Mouse (Mus musculus) embryonic facial prominence, embryonic 12.5 days (tissue): ENCODE measurements around the gene Fam19a1. TPM values are rescaled to one million over a fixed set of nuclear protein-coding genes. Genes with fewer than 3 reads are reported as not detected.

ENCODE experiments used
- ATAC-seq: fragments of 200-750 bp; cut with Nextera tagmentation; 2 replicates; pipeline ENCODE4 v1.8.0; 2017; ENCODE audit not compliant: insufficient number of reproducible peaks, insufficient read depth, low FRiP score, low TSS enrichment
- H3K27ac ChIP-seq: fragments of 300-500 bp; sonication (generic); 2 replicates; pipeline ENCODE4 v1.5.1; 2016; ENCODE audit warnings: mild to moderate bottlenecking
- H3K27me3 ChIP-seq: fragments of 300-500 bp; sonication (generic); 2 replicates; pipeline ENCODE4 v1.6.1; 2016; ENCODE audit warnings: mild to moderate bottlenecking, moderate library complexity
- H3K36me3 ChIP-seq: fragments of 300-500 bp; sonication (generic); 2 replicates; pipeline ENCODE4 v1.6.1; 2016; ENCODE audit warnings: mild to moderate bottlenecking
- H3K4me1 ChIP-seq: fragments of 300-500 bp; sonication (generic); 2 replicates; pipeline ENCODE4 v1.6.1; 2016
- H3K4me2 ChIP-seq: fragments of 300-500 bp; sonication (generic); replicated peaks from 2 replicates; pipeline ENCODE4 v1.6.1; 2016; ENCODE audit warnings: mild to moderate bottlenecking, moderate library complexity
- H3K4me3 ChIP-seq: fragments of 300-500 bp; sonication (generic); 2 replicates; pipeline ENCODE4 v1.5.1; 2016; ENCODE audit warnings: mild to moderate bottlenecking
- H3K9ac ChIP-seq: fragments of 300-500 bp; sonication (generic); 2 replicates; pipeline ENCODE4 v1.6.1; 2016; ENCODE audit warnings: mild to moderate bottlenecking, moderate library complexity
- H3K9me3 ChIP-seq: fragments of 300-500 bp; sonication (generic); 2 replicates; pipeline ENCODE4 v1.6.1; 2016; ENCODE audit warnings: mild to moderate bottlenecking, moderate library complexity
- WGBS: fragments of 180-500 bp; shearing (Covaris S2); methylation state at CpG from one replicate; pipeline ENCODE4 v1.1.7; 2016; 5-methylcytosine and 5-hydroxymethylcytosine counted together
- polyA plus RNA-seq: library from polyadenylated mRNA; unstranded; fragments of >200 nt; fragmentation: Nextera tagmentation; extraction: Ambion mirVana; gene quantifications from 2 replicates; pipeline ENCODE4 v1.2.1, GENCODE M21; 2016

Gene Fam19a1
- polyA plus RNA-seq, 1 experiment from 2014 or later: 3.1 TPM

DNA sequence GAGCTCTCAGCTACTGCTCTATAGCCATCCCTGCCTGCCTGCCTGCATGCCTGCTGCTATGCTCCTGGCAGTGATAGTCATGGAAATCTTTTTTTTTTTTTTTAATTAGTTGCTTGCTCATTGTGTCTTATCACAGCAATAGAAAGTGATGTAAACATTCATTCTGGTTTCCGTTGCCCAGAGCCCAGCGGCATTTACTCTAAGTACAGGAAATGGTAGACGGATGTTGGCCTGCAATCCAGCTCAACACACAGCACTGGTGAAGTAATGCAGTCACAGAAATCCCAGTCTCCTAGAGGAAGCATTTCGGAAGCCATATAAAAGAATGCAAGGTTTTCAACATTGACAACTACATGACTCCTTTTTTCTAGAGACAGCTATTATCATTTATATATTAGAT lies 153.5 kb downstream of the Fam19a1 start:
- no peak for ATAC-seq
- Histone ChIP-seq H3K4me3 (no peak overlapping the region), H3K27me3 (no peaks in the 10 kb centered on the region), H3K4me2 (no peak overlapping the region), H3K27ac (no peak overlapping the region), H3K9ac (no peak overlapping the region), H3K4me1 (no peaks in the 10 kb centered on the region), H3K36me3 (no peaks in the 10 kb centered on the region), H3K9me3 (no peaks in the 10 kb centered on the region)
- WGBS: 73% methylated on average over 4 of the region's 4 CpGs

DNA sequence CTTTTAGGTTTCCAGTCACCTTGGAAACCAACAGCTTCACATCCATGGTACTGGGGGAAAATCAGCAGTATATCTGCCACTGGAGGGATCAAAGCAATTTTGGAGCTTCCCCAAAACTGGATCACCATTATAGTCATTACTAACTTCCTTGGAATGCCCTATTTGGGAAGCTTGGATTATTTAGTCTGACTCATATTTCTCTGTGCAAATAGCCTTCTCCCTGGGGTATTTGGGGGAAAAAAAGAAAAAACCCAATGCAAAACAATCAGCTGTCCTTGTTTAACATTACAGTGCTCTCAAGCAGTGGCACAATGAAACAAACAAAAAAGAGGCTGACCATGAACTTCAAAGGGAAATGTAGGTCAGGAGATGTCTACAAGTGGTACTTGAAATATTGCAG lies 155.8 kb downstream of the Fam19a1 start:
- Histone ChIP-seq H3K9me3 (no peaks in the 10 kb centered on the region), H3K27me3 (no peaks in the 10 kb centered on the region), H3K36me3 (no peaks in the 10 kb centered on the region), H3K4me3 (no peak overlapping the region), H3K4me1 (no peaks in the 10 kb centered on the region), H3K27ac (no peak overlapping the region), H3K9ac (no peak overlapping the region), H3K4me2 (no peak overlapping the region)
- ATAC-seq: no peak

DNA sequence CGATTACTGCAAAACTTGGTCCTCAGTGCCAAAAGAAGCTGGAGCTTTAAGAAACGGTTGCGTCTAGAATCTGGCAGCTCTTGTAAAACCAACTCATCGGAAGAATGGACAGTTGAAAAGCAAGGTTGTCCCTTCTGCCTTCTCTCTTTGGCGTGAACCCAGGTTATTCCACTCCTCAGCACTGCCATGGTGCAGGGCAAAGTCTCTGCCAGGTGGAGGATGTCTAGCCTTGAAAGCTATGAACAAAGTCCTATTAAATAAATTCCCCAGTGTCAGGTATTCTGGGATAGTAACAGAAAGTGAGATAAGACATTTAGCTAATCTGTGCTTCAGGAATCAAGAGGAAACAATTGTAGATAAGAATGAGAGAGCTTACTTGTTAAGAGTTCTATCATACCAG lies 157.5 kb downstream of the Fam19a1 start:
- 94% methylated on average over 5 of the region's 5 CpGs for WGBS
- Histone ChIP-seq H3K4me2 (no peak overlapping the region), H3K36me3 (no peaks in the 10 kb centered on the region), H3K9me3 (no peaks in the 10 kb centered on the region), H3K27ac (no peak overlapping the region), H3K27me3 (no peaks in the 10 kb centered on the region), H3K4me3 (no peak overlapping the region), H3K4me1 (no peaks in the 10 kb centered on the region), H3K9ac (no peak overlapping the region)
- ATAC-seq: no peak

DNA sequence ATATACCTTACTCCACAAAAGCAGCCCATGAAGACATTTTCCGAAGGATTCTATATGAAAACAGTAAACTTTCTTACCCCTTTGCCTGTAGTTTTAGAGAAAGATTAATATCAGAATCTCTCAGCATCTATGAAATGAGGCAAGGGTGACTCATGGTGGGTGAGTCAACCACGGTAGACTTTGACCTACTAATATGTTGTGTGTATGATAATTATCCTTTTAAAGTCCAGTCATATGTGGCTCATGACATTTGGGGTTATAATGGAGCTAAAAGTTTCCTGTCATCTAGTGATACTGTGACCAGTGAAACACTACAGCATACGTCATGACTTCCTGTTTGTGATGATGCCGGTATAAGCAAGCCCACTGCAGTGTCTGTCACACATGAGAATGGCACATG lies 170.8 kb downstream of the Fam19a1 start:
- H3K4me1 ChIP-seq: no peaks in the 10 kb centered on the region
- no peak overlapping the region for H3K4me3 ChIP-seq
- no peak overlapping the region for H3K27ac ChIP-seq
- WGBS: 90% methylated on average over 4 of the region's 4 CpGs
- H3K36me3 ChIP-seq: no peaks in the 10 kb centered on the region
- H3K27me3 ChIP-seq: no peaks in the 10 kb centered on the region
- no peak for ATAC-seq
- no peaks in the 10 kb centered on the region for H3K9me3 ChIP-seq
- H3K4me2 ChIP-seq: no peak overlapping the region
- no peak overlapping the region for H3K9ac ChIP-seq

DNA sequence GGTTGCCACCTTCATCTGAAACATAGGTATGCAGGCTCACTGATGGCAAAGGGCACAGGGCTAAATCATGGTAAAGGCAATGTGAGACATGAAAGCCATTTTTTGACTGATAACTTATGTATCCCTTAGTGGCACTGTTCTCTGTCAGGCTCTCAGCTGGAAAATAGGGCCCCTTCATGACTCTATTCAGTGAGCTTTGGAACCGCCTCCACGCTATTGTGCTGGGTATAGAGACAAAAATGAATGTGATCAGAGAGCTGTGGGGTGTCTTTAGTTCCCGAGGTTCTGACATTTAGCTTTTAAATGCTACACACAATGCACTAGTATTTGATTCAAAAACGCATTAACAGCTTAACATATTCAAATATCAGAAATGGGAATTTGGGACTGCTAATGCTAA lies 171.6 kb downstream of the Fam19a1 start:
- ATAC-seq: no peak
- 74% methylated on average over 4 of the region's 4 CpGs for WGBS
- Histone ChIP-seq H3K4me3 (no peak overlapping the region), H3K27me3 (no peaks in the 10 kb centered on the region), H3K9ac (no peak overlapping the region), H3K9me3 (no peaks in the 10 kb centered on the region), H3K4me1 (no peaks in the 10 kb centered on the region), H3K27ac (no peak overlapping the region), H3K36me3 (no peaks in the 10 kb centered on the region), H3K4me2 (no peak overlapping the region)

DNA sequence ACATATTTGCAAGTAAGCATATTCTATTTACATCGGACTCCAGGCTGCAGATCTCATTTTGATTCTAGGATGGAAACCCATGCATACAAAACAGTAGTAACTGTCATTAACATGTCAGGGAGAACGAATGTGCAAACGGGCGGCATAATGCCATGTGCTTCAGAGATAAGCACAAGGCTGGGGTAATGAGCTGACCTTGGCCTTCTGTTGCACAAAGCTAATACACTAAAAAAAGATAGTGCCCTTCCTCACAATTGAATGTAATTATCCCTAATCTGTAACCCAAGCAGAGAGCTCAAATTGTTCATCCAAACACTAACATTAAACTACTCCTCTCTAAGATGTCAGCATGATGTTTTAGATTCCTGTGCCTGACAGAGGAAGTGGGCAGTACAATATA lies 173.3 kb downstream of the Fam19a1 start:
- Histone ChIP-seq H3K27me3 (no peaks in the 10 kb centered on the region), H3K9me3 (no peaks in the 10 kb centered on the region), H3K27ac (no peak overlapping the region), H3K4me2 (no peak overlapping the region), H3K9ac (no peak overlapping the region), H3K4me3 (no peak overlapping the region), H3K36me3 (no peaks in the 10 kb centered on the region), H3K4me1 (no peaks in the 10 kb centered on the region)
- 48% methylated on average over 4 of the region's 4 CpGs for WGBS
- no peak for ATAC-seq

DNA sequence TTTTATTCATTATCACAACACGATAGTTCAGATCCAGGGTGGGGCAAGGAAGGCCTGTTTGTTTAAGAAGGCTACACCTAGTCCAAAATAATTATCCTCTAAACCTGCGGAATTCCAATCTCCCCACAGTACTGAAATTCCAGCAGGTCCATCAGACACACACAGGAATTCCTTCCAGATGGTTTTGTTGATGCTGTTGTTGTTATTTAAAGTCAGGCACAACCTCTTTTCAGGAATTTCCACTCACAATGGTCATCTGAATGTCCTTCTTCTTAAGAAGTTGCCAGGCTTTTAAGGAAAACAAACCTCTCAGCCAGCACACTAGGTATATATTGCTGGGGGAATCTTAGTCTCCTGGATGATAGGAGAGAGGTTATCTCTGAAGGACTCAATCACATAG lies 174.4 kb downstream of the Fam19a1 start:
- 34% methylated on average over 2 of the region's 2 CpGs for WGBS
- Histone ChIP-seq H3K36me3 (no peaks in the 10 kb centered on the region), H3K27ac (no peak overlapping the region), H3K9me3 (no peaks in the 10 kb centered on the region), H3K4me3 (no peak overlapping the region), H3K9ac (no peak overlapping the region), H3K4me1 (no peaks in the 10 kb centered on the region), H3K4me2 (no peak overlapping the region), H3K27me3 (no peaks in the 10 kb centered on the region)
- ATAC-seq: no peak

DNA sequence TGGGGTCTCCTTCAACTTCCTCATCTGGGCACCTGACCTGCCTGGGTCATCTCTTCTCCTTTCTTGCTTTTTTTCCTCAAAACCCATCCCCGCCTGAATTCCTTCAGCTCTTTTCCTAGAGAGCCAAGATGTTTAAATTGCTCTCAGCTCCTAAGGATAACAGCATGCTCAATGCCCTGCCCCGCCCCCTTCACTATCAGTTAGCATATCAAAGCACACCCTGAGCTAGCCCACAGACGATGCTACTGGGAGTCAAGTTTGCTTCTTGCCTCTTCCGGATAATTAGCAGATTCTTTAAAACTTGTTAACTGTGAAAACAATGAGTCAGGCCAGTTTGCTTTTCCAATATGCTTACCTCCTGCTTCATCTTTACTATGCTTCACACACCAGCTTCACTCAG lies 176.7 kb downstream of the Fam19a1 start:
- Histone ChIP-seq H3K4me3 (no peak overlapping the region), H3K9ac (no peak overlapping the region), H3K4me1 (no peaks in the 10 kb centered on the region), H3K27me3 (no peaks in the 10 kb centered on the region), H3K27ac (no peak overlapping the region), H3K9me3 (no peaks in the 10 kb centered on the region), H3K36me3 (no peaks in the 10 kb centered on the region), H3K4me2 (no peak overlapping the region)
- ATAC-seq: no peak
- 15% methylated on average over 4 of the region's 4 CpGs for WGBS

DNA sequence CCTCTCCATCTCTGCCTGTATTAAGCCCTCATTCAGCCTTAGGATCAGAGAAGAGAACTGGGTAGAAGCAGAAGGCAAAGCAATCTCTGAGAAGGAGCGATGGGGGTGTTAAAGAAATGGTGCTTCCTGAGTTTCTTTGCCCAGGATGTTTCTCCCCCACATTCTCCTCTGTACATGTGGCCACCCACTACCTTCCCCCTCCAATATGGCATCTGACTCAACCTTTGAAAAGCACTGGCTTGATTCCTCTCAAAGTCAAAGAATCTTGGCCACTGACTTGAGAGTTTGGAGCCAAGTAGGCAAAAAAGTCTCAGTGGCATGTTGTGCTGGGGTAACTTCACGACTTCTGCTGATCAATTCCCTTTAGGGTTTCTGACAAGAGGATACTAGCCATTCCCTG lies 234.5 kb downstream of the Fam19a1 start:
- H3K36me3 ChIP-seq: no peaks in the 10 kb centered on the region
- ATAC-seq: no peak
- H3K9ac ChIP-seq: no peak overlapping the region
- no peaks in the 10 kb centered on the region for H3K9me3 ChIP-seq
- H3K27me3 ChIP-seq: no peaks in the 10 kb centered on the region
- H3K4me3 ChIP-seq: no peak overlapping the region
- 78% methylated on average over 2 of the region's 2 CpGs for WGBS
- H3K4me1 ChIP-seq: no peaks in the 10 kb centered on the region
- no peak overlapping the region for H3K4me2 ChIP-seq
- no peak overlapping the region for H3K27ac ChIP-seq

DNA sequence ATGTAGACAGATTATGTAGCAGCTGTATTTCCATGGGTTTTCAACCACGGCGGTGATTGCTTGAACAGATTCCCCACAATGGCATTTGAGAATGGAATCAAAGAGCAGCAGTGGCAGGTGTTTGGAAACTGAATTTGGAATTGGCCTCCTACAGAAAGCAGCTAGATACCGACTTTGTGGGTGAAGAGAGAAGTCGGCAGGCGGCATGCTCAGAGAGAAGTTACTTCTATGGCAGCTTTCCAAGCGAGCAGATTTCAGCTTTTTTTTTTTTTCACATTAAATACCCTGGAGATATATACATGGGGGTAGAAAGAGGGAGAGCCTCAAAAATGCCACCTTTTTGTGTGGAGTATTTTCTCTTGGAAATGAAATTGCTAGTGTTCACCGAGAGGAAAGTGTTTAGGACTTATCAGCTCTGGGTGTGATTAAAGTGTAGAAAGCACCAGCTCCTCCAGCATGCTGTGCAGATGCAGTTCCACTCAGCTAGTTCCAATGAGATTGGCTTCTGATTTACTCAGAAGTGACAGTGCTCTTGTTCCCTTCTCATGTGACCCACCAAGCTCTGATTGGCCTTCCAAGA lies 236.6 kb downstream of the Fam19a1 start:
- no peak overlapping the region for H3K4me3 ChIP-seq
- WGBS: 85% methylated on average over 7 of the region's 7 CpGs
- H3K9me3 ChIP-seq: no peaks in the 10 kb centered on the region
- no peak overlapping the region for H3K4me2 ChIP-seq
- no peaks in the 10 kb centered on the region for H3K4me1 ChIP-seq
- H3K36me3 ChIP-seq: no peaks in the 10 kb centered on the region
- H3K27me3 ChIP-seq: no peaks in the 10 kb centered on the region
- H3K27ac ChIP-seq: no peak overlapping the region
- ATAC-seq: no peak
- no peak overlapping the region for H3K9ac ChIP-seq

DNA sequence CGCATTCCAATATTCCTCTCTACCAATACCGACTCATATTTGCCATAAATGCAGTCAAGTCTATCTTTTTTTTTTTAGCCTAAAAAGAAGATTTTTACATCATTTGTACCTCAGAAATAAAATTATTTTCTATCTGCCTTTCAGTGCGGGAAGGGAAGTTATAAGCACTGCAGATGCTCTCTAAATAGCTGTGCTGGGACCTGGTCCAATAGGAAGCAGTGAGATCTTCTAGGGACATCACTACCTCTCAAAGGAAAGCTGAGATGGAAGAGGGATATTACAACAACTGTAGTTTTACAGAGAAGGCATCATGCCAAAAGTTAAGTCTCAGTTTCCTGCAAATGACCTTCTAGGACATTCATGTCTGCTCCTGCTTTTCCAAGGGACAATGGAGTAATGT lies 256.6 kb downstream of the Fam19a1 start:
- H3K27ac ChIP-seq: no peak overlapping the region
- ATAC-seq: no peak
- H3K9ac ChIP-seq: no peak overlapping the region
- no peaks in the 10 kb centered on the region for H3K9me3 ChIP-seq
- no peaks in the 10 kb centered on the region for H3K4me1 ChIP-seq
- 95% methylated on average over 3 of the region's 3 CpGs for WGBS
- H3K36me3 ChIP-seq: no peaks in the 10 kb centered on the region
- H3K4me3 ChIP-seq: no peak overlapping the region
- no peak overlapping the region for H3K4me2 ChIP-seq
- no peaks in the 10 kb centered on the region for H3K27me3 ChIP-seq

DNA sequence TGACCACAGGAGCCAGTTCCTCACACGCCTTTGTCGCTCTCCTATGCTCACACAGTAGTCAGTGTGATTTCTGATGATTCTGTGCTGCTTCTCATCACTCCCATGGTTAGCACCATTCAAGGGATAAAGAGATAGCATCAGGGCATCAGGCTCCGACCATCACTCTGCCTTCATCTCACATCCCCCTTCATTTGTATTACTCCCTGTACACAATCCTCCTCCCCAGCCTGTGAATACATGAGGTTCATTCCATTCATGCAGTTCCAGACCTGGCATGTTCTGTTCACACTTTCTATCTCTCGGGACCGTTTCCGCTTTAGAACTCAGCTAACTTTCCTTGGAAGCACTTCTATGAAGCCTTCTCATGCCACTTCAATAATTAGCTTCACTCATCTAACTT lies 259.9 kb downstream of the Fam19a1 start:
- ATAC-seq: no peak
- H3K4me2 ChIP-seq: no peak overlapping the region
- WGBS: 89% methylated on average over 6 of the region's 6 CpGs
- no peak overlapping the region for H3K9ac ChIP-seq
- H3K27ac ChIP-seq: no peak overlapping the region
- H3K36me3 ChIP-seq: no peaks in the 10 kb centered on the region
- H3K9me3 ChIP-seq: no peaks in the 10 kb centered on the region
- no peaks in the 10 kb centered on the region for H3K4me1 ChIP-seq
- no peak overlapping the region for H3K4me3 ChIP-seq
- H3K27me3 ChIP-seq: no peaks in the 10 kb centered on the region

DNA sequence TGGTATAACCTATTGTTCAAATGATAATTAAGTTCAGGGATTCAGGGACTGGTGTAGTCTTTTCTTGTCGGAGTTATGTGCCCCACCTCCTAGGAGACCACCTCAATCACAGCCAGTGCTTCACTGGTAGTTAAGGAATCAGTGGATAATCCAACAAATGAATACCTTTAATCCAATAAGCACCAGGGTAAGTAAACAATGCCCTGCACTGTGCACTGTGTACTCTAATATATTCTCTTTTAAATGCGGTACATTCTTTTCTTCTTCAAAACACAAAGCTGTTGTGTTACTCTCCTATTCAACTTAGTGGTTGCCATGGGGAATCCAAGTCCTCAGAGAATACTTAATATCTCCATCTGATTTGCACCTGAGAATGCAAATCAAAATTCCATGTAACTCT lies 260.3 kb downstream of the Fam19a1 start:
- Histone ChIP-seq H3K27me3 (no peaks in the 10 kb centered on the region), H3K9ac (no peak overlapping the region), H3K27ac (no peak overlapping the region), H3K4me1 (no peaks in the 10 kb centered on the region), H3K9me3 (no peaks in the 10 kb centered on the region), H3K4me2 (no peak overlapping the region), H3K36me3 (no peaks in the 10 kb centered on the region), H3K4me3 (no peak overlapping the region)
- 70% methylated on average over 2 of the region's 2 CpGs for WGBS
- no peak for ATAC-seq
